Mouse (Mus musculus) urinary bladder, postnatal 4 days (tissue): ENCODE measurements around the gene Hfe2.

ENCODE experiments used
- DNase-seq, 2 experiments: peaks; one replicate each; pipeline ENCODE4 v3.0.0; 2021 to 2022; ENCODE audit warnings: low spot score in 2 of 2

Hfe2 gene

DNA sequence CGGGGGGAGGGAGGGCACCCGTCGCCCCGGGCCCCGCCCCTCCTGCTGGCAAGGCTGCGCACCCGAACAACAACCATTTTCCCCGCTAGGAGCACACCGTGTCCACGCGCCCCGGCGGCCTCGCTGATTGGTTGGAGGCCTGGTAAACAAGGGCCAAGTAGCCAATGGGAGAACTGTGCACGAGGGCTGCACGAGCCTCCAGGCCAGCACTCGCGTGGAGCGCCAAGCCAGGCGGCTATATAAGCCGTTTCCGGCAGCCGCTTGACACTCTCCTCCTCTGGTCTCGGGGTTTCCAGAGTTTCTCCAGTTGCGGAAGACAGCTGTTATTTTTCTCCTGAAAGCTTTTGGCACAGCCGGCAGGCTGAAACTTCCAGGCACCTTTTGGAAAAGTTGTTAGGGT, 32.7 kb downstream of the Hfe2 start, which contains the start of gene Txnip:
Gene Txnip (plus strand): TSS at position 264 of the 400 bp plus-strand sequence.
- peak; percentile 100 for DNase-seq

- DNase-seq, result no peak
Measured at GRCm38 (mm10) chr3:96558159-96558558, 33.2 kb downstream of the Hfe2 start.

GRCm38 (mm10) chr3:96558668-96559196, 33.8 kb downstream of the Hfe2 start:
- DNase-seq, result no peak

GRCm38 (mm10) chr3:96559398-96559910, 34.5 kb downstream of the Hfe2 start:
- no peak for DNase-seq

GRCm38 (mm10) chr3:96559911-96560850, 35.2 kb downstream of the Hfe2 start:
- DNase-seq, result no peak

DNA sequence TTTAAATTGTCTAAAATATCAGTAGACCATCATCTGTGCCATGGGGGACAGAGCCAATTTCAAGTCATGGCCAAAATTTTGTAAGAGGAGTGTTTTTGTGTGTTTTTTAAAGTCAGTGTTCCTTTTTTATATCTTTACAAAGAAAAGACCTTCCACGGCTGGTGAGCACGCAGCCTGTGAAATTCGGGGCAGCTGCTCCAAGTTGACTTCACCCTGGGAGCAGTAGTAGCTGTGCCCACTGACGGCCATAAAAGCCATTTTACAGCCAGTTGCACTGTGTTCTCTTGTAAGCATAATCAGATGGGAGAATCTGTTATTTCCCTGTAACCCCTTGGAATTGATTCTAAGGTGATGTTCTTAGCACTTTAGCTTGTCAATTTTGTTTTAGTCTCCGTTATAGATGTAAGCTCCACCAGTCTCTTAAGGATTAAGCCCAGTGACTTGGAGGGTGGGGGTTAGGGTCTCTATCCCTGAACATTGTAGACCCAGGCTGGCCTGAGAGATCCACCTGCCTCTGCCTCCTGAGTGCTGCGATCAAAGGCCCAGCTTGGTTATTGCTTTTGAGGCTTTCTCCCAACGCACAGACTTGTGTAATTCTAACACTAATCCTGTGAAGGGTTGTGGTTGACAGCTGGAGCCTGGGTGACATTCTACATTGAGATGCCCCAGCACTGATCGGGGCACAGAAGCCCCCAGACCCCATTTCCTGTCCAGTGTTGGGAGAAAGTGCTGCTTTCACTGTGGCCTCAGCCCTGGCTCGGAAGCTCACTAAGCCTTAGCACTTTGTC, 36.1 kb downstream of the Hfe2 start:
- DNase-seq, result no peak

DNA sequence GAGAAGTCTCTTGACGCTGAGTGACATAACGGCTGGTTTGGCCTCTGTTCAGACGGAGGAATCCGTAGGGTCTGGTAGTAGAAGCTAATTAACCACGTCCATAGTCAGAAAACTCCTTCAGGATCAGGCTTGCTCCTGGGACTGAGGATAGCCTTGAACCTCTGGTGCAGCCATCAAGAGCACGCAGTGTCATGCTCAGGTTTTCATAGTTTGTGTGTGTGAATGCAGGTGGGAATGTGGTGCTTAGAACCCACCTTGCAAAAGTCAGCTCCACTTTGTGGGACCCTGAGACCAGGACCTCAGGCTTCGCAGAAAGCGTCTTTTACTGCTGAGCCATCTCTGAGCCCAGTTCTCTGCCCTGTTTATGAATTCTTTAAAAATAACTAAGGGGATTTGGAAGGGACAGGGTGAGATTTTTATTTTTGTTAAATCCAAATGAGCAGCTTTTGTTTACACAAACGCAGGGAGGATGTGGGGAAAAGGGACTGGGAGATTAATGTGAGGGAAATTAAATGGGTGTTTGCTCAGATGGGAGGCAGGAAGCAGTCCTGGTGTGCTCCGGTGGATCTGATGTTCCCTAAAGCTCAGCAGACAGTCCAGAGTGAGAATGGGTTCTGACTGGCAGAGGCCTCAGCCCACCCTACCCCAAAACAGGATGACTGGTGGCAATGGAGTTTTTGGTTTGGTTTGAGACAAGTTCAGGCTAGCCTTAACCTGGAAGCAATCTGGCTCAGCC, 37.1 kb downstream of the Hfe2 start:
- no peak for DNase-seq

- no peak for DNase-seq
Measured at GRCm38 (mm10) chr3:96563267-96563666, 38.3 kb downstream of the Hfe2 start.

DNA sequence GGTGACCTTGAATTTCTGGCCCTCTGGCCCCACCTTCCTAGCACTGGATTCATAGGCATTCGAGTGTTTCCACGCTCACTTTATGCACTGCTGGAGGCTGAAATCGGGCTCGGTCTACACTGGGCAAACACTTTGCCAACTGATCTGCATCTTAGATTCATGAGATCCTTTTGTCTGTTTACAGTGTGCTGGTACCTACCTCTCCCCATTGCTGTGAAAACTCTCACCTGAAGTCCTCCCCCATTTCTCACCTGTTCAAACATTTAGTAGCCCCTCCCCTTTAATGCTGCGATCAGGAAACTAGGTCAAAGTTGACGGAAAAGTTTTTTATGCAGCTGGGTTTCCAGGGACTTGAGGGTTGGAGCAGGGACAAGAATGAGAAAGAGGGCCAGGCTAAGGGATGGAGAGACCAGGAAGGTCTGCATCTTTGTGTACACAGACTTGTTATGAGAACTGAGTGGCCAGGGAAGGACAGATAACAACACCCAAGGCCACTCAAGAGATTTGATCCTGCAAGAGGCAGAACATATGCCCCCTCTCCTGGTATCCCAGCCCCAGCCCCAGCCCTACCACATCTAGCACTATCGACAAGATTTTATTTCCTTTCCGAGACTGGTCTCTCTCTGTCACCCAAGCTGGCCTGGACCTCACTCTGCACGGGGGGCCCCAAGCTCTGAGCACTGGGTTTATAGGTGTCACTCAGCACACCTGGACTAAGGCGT, 39.1 kb downstream of the Hfe2 start:
- no peak for DNase-seq

DNA sequence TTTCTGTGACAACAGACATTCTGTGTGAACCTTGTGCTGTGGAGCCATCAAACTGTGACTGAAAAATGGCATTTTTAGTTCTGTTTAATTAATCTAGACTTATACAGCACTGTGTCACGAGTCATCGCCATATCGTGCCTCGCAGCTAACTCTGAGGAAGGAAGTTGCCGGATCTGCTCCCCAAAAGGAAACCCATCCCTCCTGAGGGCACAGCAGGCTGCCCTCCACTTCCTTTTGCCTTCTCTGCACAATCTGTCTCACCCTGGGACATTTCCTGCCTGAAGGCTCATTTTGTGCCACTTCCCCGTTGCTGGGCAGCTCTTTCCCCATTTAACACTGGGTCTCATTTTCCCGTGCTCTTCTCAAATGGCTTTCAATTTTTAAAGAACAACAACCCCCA, 39.7 kb downstream of the Hfe2 start:
- DNase-seq, result no peak

DNA sequence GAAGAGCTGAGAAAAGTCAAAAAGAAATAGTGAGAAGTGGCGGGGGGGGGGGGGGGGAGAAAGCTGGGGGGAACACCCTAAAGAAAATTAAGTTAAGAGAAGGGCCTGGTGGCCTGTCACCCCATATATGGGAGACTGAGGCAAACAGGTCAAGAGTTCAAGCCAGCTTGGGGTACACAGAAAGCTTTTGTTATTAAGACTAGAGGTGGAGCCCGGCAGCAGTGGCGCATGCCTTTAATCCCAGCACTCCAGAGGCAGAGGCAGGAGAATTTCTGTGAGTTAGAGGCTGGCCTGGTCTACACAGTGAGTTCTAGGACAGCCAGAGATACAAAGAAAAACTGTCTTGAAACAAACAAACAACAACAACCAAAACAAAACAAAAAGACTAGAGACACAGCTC, 40.1 kb downstream of the Hfe2 start:
- DNase-seq, result no peak

DNA sequence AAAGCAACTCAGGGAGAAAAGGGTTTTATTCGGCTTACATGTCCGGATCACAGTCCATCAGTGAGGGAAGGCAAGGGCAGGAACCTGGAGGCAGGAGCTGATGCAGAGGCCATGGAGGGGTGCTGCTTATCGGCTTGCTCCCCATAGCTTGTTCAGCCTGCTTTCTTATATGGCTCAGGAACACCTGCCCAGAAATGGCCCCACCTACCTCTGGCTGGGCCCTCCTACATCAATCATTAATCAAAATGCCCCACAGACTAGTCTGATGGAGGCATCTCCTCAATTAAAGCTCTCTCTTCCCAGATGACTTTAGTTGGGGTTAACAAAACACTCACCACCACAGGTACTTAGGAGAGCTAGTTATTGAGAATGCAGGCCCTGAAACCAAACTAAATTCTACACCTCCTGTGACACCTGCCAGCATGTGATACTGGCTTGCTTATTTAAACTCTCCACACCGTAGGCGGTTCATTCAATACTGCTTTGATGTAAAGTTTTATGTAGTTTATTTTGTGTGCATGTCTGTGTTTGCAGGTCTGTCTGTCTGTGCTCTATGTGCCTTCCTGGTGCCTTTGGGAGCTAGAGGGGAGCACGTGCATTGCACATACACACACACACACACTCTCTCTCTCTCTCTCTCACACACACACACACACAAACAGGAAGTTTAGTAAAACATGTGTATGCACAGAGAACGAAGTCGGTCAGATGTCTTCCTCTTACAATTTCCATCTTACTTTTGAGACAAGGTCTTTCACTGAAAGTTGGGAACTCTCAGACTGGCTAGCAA, 41.9 kb downstream of the Hfe2 start:
- DNase-seq, result no peak

- no peak for DNase-seq
Measured at GRCm38 (mm10) chr3:96568605-96569004, 43.6 kb downstream of the Hfe2 start.

GRCm38 (mm10) chr3:96569506-96569905, 44.5 kb downstream of the Hfe2 start:
- DNase-seq, result no peak

- no peak for DNase-seq
Measured at GRCm38 (mm10) chr3:96569966-96570605, 45.1 kb downstream of the Hfe2 start.

GRCm38 (mm10) chr3:96570643-96571042, 45.7 kb downstream of the Hfe2 start:
- DNase-seq, result no peak

DNA sequence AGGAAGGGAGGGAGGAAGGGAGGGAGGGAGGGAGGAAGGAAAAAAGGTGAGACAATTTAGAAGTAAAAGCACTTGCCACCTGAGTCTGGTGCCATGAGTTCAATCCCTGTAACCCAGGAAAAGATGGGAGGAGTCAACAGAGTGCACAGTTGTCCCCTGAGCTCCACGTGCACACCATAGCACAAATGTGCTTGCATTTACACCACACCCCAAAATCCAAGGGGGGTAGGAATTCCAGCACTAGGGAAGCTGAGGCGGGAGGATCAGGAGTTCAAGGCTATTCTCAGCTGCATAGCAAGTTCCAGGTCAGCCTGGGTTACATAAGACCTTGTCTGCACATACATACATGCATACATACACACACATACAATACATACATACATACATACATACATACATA, 46.4 kb downstream of the Hfe2 start:
- no peak for DNase-seq

DNA sequence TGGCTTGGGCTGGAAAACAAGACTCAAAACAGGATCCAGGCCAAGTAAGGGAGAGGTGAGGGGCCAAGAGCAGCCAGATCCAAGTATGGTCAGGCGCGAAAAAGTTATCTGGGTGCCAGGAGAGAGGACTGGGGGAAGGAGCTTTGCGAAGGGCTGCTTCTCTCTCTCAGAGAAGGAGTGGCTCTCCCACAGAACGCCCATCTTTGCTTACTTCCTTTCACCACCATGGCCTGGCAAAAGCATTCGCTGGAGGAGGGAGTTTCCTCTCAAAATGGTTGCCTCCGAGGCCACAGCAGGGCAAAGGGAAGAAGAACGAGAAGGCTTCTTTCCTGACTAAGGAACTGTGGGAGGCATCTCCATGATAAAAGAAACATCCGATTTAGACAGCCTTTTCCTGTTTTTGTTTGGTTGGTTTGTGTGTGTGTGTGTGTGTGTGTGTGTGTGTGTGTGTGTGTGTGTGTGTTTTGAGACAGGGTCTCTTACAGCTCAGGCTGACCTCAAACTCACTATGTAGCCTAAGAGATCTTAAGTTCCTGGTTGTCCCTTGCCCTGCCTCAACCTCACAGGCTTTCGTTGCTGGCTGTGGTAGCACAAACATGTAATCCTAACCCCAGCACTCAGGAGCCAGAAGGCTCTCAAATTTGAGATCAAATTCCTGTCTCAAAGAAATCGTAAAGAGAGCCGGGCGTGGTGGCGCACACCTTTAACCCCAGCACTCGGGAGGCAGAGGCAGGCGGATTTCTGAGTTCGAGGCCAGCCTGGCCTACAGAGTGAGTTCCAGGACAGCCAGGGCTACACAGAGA, 47.1 kb downstream of the Hfe2 start:
- DNase-seq, result no peak
